ENCODE assay signal across 8 mouse cellular contexts in genomic region chr7:38228329-38228728, GRCm38 (mm10). TPM values are rescaled to one million over a fixed set of nuclear protein-coding genes. Genes with fewer than 3 reads are reported as not detected.
DNase-seq lines count a peak whose midpoint lies in the region; ATAC-seq and TF ChIP-seq lines count a peak whose summit lies in the region.

No protein-coding gene starts in this region.

- H3K9ac ChIP-seq in heart, embryonic 15.5 days = peak overlapping the region; percentile 82
- 0 out of 2 replicates have a peak overlapping the region, but pooled peaks have one; percentile 69 for H3K9ac ChIP-seq in hindbrain, embryonic 13.5 days
- no peak overlapping the region for H3K9ac ChIP-seq in midbrain, embryonic 13.5 days (replicated peaks)

- H3K9me3 ChIP-seq in heart, embryonic 15.5 days (replicated peaks) = no peaks in the 10 kb centered on the region
- no peaks in the 10 kb centered on the region for H3K9me3 ChIP-seq in hindbrain, embryonic 13.5 days
- no peaks in the 10 kb centered on the region for H3K9me3 ChIP-seq in midbrain, embryonic 13.5 days

- no peak for DNase-seq in heart, adult 18-20 months
- DNase-seq in spleen, postnatal 36 days (ENCODE audit: low spot score in 2 of 2) = no peak
- DNase-seq in adrenal gland, adult 2 months = no peak
- no peak for DNase-seq in thymus, adult 2 months

- H3K4me2 ChIP-seq in heart, embryonic 15.5 days = peak overlapping the region; percentile 88
- H3K4me2 ChIP-seq in hindbrain, embryonic 13.5 days = peak overlapping the region; percentile 87
- H3K4me2 ChIP-seq in midbrain, embryonic 13.5 days (replicated peaks) = peak overlapping the region; percentile 89

- 26% methylated on average over 8 of the region's 8 CpGs for WGBS in heart, embryonic 15.5 days
- 17% methylated on average over 8 of the region's 8 CpGs for WGBS in hindbrain, embryonic 13.5 days
- WGBS in midbrain, embryonic 13.5 days = 22% methylated on average over 8 of the region's 8 CpGs
- WGBS in thymus, adult 2 months = 44% methylated on average over 8 of the region's 8 CpGs

- H3K4me3 ChIP-seq in heart, embryonic 15.5 days = peak overlapping the region; percentile 83
- H3K4me3 ChIP-seq in bone marrow macrophage, adult 2 months (ENCODE audit: insufficient read depth, low read length) = peak overlapping the region; percentile 63
- H3K4me3 ChIP-seq in hindbrain, embryonic 13.5 days = peak overlapping the region; percentile 53
- H3K4me3 ChIP-seq in midbrain, embryonic 13.5 days (replicated peaks) = peak overlapping the region; percentile 53
- no peak overlapping the region for H3K4me3 ChIP-seq in thymus, adult 2 months (ENCODE audit: control insufficient read depth, insufficient read depth, low read length)

- no peak for TF ChIP-seq CTCF in bone marrow macrophage, adult 2 months (IDR thresholded peaks at IDR 0.05; ENCODE audit: low read depth, low read length)
- no peak for TF ChIP-seq CTCF in thymus, adult 2 months (IDR thresholded peaks at IDR 0.05; ENCODE audit: borderline replicate concordance, control insufficient read depth, extremely low read depth, insufficient read depth, low read length, poor library complexity)

- ATAC-seq in heart, embryonic 15.5 days (replicated peaks; ENCODE audit: insufficient number of reproducible peaks, insufficient read depth, low FRiP score, low read depth) = no peak
- ATAC-seq in hindbrain, embryonic 13.5 days (ENCODE audit: low FRiP score) = peak; percentile 22; the same call in 1 of the 2 replicates
- ATAC-seq in midbrain, embryonic 13.5 days = 0 out of 2 replicates have a peak, but pooled peaks have one; percentile 4

- TF ChIP-seq POLR2A in bone marrow macrophage, adult 2 months (IDR thresholded peaks at IDR 0.05; ENCODE audit: borderline replicate concordance, low read depth, low read length) = no peak
- TF ChIP-seq POLR2A in thymus, adult 2 months (IDR thresholded peaks at IDR 0.05; ENCODE audit: control insufficient read depth, extremely low read depth, insufficient read depth, low read length, poor library complexity) = no peak

- H3K27me3 ChIP-seq in heart, embryonic 15.5 days = peaks cover 7% of the 10 kb centered on the region; the same call in 1 of the 2 replicates
- H3K27me3 ChIP-seq in hindbrain, embryonic 13.5 days = peaks cover 33% of the 10 kb centered on the region
- H3K27me3 ChIP-seq in midbrain, embryonic 13.5 days = peaks cover 28% of the 10 kb centered on the region
- no peaks in the 10 kb centered on the region for H3K27me3 ChIP-seq in thymus, adult 2 months (ENCODE audit: control insufficient read depth, insufficient read depth, low read length)

- no peaks in the 10 kb centered on the region for H3K36me3 ChIP-seq in heart, embryonic 15.5 days
- no peaks in the 10 kb centered on the region for H3K36me3 ChIP-seq in hindbrain, embryonic 13.5 days
- no peaks in the 10 kb centered on the region for H3K36me3 ChIP-seq in midbrain, embryonic 13.5 days
- no peaks in the 10 kb centered on the region for H3K36me3 ChIP-seq in thymus, adult 2 months (ENCODE audit: control insufficient read depth, insufficient read depth, low read length)

- H3K27ac ChIP-seq in heart, embryonic 15.5 days = peak overlapping the region; percentile 10; the same call in 1 of the 2 replicates
- no peak overlapping the region for H3K27ac ChIP-seq in bone marrow macrophage, adult 2 months (ENCODE audit: insufficient read depth, low read depth, low read length)
- no peak overlapping the region for H3K27ac ChIP-seq in hindbrain, embryonic 13.5 days
- H3K27ac ChIP-seq in midbrain, embryonic 13.5 days = no peak overlapping the region
- no peak overlapping the region for H3K27ac ChIP-seq in thymus, adult 2 months (ENCODE audit: control insufficient read depth, insufficient read depth, low read length)

- H3K4me1 ChIP-seq in heart, embryonic 15.5 days (replicated peaks) = peaks cover 28% of the 10 kb centered on the region
- H3K4me1 ChIP-seq in bone marrow macrophage, adult 2 months (ENCODE audit: control insufficient read depth, insufficient read depth, low read length) = peaks cover 7% of the 10 kb centered on the region
- peaks cover 17% of the 10 kb centered on the region for H3K4me1 ChIP-seq in hindbrain, embryonic 13.5 days (replicated peaks)
- H3K4me1 ChIP-seq in midbrain, embryonic 13.5 days (replicated peaks) = peaks cover 12% of the 10 kb centered on the region
- H3K4me1 ChIP-seq in thymus, adult 2 months (replicated peaks; ENCODE audit: control insufficient read depth, insufficient read depth, low read length) = peaks cover 32% of the 10 kb centered on the region

RNA-seq across cellular contexts. Expression of gene Plekhf1, which starts 0.5 kb away (rescaled TPM):
- 5.4 and 6.4 TPM in 2 replicates for polyA plus RNA-seq in heart, embryonic 15.5 days (2015; fragmentation: Nextera tagmentation; extraction: Ambion mirVana)
- 10 to 100 TPM; 12.9 to 13.3 TPM for total RNA-seq in heart, adult 18-20 months (2021)
- 0.91 and 0.99 TPM in 2 replicates for polyA plus RNA-seq in bone marrow macrophage, adult 2 months (2012; ENCODE audit: insufficient read depth, insufficient read length, missing spikeins)
- 0.53 and 0.77 TPM in 2 replicates for polyA plus RNA-seq in hindbrain, embryonic 13.5 days (2015; fragmentation: Nextera tagmentation; extraction: Ambion mirVana)
- 0.58 TPM in 2 replicates for polyA plus RNA-seq in midbrain, embryonic 13.5 days (2015; fragmentation: Nextera tagmentation; extraction: Ambion mirVana)
- total RNA-seq in adrenal gland, adult 2 months (2021) = 1 to 10 TPM; 2.7 to 3.7 TPM
- 2.3 and 2.5 TPM in 2 replicates for polyA plus RNA-seq in adrenal gland, adult 2 months (2012; rRNA removed)
- polyA plus RNA-seq in thymus, adult 2 months (2012; rRNA removed) = 5.8 and 6.2 TPM in 2 replicates

RNA-seq across cellular contexts. Expression of gene Pop4, which starts 42.9 kb away (rescaled TPM):
- polyA plus RNA-seq in heart, embryonic 15.5 days (2015; fragmentation: Nextera tagmentation; extraction: Ambion mirVana) = 33.3 and 33.7 TPM in 2 replicates
- total RNA-seq in heart, adult 18-20 months (2021) = 1 to 10 TPM; 7.6 to 9.7 TPM
- 22.1 and 22.9 TPM in 2 replicates for polyA plus RNA-seq in bone marrow macrophage, adult 2 months (2012; ENCODE audit: insufficient read depth, insufficient read length, missing spikeins)
- 76.6 and 79.2 TPM in 2 replicates for polyA plus RNA-seq in hindbrain, embryonic 13.5 days (2015; fragmentation: Nextera tagmentation; extraction: Ambion mirVana)
- polyA plus RNA-seq in midbrain, embryonic 13.5 days (2015; fragmentation: Nextera tagmentation; extraction: Ambion mirVana) = 84.8 and 89.3 TPM in 2 replicates
- total RNA-seq in adrenal gland, adult 2 months (2021) = 10 to 100 TPM; 40.7 to 49.3 TPM
- polyA plus RNA-seq in adrenal gland, adult 2 months (2012; rRNA removed) = 10.0 and 10.7 TPM in 2 replicates
- polyA plus RNA-seq in thymus, adult 2 months (2012; rRNA removed) = 16.8 and 17.8 TPM in 2 replicates

RNA-seq across cellular contexts. Expression of gene 1600014C10Rik, which starts 45.3 kb away (rescaled TPM):
- polyA plus RNA-seq in heart, embryonic 15.5 days (2015; fragmentation: Nextera tagmentation; extraction: Ambion mirVana) = 14.9 and 20.4 TPM in 2 replicates
- 10 to 100 TPM; 36.7 to 37.9 TPM for total RNA-seq in heart, adult 18-20 months (2021)
- 20.3 and 21.4 TPM in 2 replicates for polyA plus RNA-seq in bone marrow macrophage, adult 2 months (2012; ENCODE audit: insufficient read depth, insufficient read length, missing spikeins)
- polyA plus RNA-seq in hindbrain, embryonic 13.5 days (2015; fragmentation: Nextera tagmentation; extraction: Ambion mirVana) = 26.1 and 27.5 TPM in 2 replicates
- 21.7 and 22.6 TPM in 2 replicates for polyA plus RNA-seq in midbrain, embryonic 13.5 days (2015; fragmentation: Nextera tagmentation; extraction: Ambion mirVana)
- 10 to 100 TPM; 37.8 to 40.5 TPM for total RNA-seq in adrenal gland, adult 2 months (2021)
- 18.5 and 18.7 TPM in 2 replicates for polyA plus RNA-seq in adrenal gland, adult 2 months (2012; rRNA removed)
- 30.9 and 44.8 TPM in 2 replicates for polyA plus RNA-seq in thymus, adult 2 months (2012; rRNA removed)
